Mouse (Mus musculus) liver, adult 2 months (tissue): Measurements from ENCODE around the gene Ncam1.

Experiments
- CTCF ChIP-seq: fragments of 200-500 bp; IDR thresholded peaks from 2 replicates; pipeline ENCODE4 v1.5.1; 2011; ENCODE audit warnings: low read depth, low read length, control low read depth
- POLR2A ChIP-seq: fragments of 200-500 bp; IDR thresholded peaks from 2 replicates; pipeline ENCODE4 v1.6.1; 2011; ENCODE audit warnings: low read length, control low read depth; ENCODE audit not compliant: insufficient read depth; ENCODE audit errors: extremely low read depth

GRCm38 (mm10) chr9:49509094-49509493 is 289.6 kb downstream of the Ncam1 start:
- TF ChIP-seq CTCF = no peak
- no peak for TF ChIP-seq POLR2A
